Mouse (Mus musculus) c-Kit-positive CD71-positive TER-119-negative erythroid progenitor cells, embryonic 14.5 days (primary cell): ENCODE results near the gene Pakap.

Experiments used
- DNase-seq: peaks from one replicate; pipeline ENCODE4 v3.0.0-alpha.2; 2013; ENCODE audit warnings: low read depth

Pakap gene

GRCm38 (mm10) chr4:57919494-57920423, 351.8 kb downstream of the Pakap start:
- DNase-seq, result no peak

DNA sequence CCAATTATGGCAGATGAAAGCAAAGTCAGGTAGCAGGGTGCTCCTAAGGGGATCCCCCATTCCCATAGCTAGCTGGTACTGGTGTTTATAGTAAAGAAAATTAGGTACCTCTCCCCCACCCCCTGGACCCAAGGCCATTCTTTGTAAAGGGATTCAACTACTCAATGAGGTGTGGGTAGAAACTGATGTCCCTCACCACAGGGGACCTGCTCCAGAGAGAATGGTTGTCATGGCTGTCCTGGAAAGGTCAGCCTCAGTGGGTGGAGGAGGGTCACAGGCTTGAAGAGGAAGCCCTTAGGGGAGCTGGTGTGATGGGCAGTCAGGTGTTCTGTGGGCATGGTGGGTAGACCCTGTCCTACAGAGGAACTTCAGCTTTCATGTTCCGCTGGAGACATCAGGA, 352.5 kb downstream of the Pakap start:
- no peak for DNase-seq

DNA sequence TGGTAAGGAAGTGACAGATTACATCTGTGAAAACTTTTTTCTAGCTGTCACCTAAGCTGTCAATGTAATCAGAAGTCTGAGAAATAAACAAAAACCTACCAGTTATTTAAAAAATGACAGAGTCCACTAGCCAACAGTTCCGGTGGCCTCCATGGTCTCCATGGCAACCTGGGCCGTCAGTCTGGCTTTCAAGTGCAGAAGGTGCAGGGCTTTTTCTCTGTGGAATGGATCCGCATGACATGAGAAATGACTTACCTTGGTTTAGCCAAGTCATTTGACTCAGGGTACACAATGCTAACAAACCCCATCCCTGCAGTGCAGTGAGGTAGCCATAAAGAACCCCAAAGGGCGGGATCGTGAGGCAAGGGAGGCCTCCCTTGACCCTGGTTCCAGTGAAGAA, 354.2 kb downstream of the Pakap start:
- DNase-seq, result no peak

GRCm38 (mm10) chr4:57924556-57925071, 356.6 kb downstream of the Pakap start:
- no peak for DNase-seq

DNA sequence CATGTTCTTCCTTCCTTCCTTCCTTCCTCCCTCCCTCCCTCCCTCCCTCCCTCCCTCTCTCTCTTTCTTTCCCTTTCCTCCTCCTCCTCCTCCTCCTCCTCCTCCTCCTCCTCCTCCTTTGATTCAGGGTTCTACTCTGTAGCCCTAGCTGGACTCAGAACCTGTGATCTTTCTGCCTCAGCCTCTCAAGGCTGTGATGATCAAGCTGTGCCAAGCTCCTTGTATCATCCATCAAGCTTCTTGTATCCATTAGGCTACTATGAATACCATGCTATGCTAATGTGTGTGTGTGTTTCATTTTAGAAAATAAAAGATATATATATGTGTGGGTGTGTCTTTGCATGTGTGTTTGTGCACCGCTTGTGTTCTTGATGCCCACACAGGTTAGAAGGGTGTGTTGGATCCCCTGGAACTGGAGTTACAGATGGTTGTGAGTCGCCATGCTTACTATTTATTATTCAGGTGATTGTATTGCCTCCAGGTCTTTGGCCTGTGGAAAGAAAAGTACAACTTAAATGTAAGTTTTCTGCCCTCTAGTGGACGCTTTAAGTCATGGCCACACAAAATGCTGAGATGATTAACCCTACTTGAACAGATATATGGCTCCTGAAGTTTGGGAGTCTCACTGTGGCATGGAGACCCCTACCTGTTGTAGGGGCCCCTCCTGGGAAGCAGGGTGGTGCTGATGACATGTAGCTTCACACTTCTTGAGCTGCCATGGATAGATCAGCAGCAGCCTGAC, 359.7 kb downstream of the Pakap start:
- no peak for DNase-seq

- no peak for DNase-seq
Observed at GRCm38 (mm10) chr4:57930559-57931170, 362.7 kb downstream of the Pakap start.

DNA sequence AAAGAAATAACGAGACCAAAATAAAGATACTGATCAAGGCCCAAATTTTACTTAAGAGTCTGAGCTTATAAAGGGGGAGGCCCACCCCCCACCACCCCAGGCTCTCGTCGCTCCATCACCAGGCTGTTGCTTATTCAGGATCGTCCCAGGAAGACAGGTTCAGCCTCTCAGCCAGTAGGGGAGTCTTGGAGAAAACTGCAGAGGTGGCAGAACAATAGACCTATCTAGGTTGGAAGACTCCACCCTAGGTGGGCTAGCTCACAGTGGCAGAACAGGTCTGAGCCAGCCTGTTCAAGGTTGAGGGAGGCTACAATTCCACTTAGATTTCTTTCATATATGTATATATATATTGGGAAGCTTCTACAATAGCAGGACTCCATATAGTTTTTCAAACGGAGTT, 366.2 kb downstream of the Pakap start:
- DNase-seq, result no peak

DNA sequence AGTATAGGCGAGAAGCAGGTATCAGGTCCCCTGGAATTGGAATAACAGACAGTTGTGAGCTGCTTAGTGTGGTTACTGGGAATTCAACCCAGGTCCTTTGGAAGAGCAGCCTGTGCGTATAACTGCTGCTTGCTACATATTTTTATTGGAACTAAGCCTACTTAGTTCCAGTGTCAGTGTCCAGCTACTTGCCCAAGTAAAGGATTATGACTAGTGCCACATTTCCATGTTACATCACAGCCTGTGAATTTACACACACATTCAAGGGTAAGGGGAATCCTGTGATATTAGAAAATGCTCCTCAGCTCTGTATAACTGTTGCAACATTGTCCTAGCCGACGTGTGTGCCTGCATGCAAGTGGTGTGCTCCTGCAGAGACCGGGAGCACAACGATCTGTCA, 369.3 kb downstream of the Pakap start:
- no peak for DNase-seq

GRCm38 (mm10) chr4:57940631-57941030, 372.7 kb downstream of the Pakap start:
- DNase-seq, result no peak

GRCm38 (mm10) chr4:57942892-57943291, 374.9 kb downstream of the Pakap start:
- no peak for DNase-seq
